Mouse (Mus musculus) common myeloid progenitor, adult 5-6 weeks (primary cell): ENCODE measurements around the gene Olfr66. TPM values are rescaled to one million over a fixed set of nuclear protein-coding genes. Genes with fewer than 3 reads are reported as not detected.
A peak's percentile ranks its signal among the peaks of the same experiment; 100 is the strongest.

Source experiments
- ATAC-seq: replicated peaks from 2 replicates; pipeline ENCODE4 v1.8.0; 2016; ENCODE audit warnings: low read depth, mild to moderate bottlenecking, moderate TSS enrichment, inconsistent platforms; ENCODE audit not compliant: poor library complexity, severe bottlenecking
- total RNA-seq: library from RNA; stranded (forward); fragments of 200-1000, 187-1606 nt; gene quantifications from 2 replicates; pipeline ENCODE4 v1.2.3, GENCODE M21; 2017

The Olfr66 gene
- not detected in 2 replicates for total RNA-seq

GRCm38 (mm10) chr7:103886152-103886551, at the start of gene Olfr66:
Gene Olfr66 (minus strand): TSS chr7:103886252.
- no peak for ATAC-seq

GRCm38 (mm10) chr7:103934264-103934663, 48.2 kb upstream of the Olfr66 start, which contains the start of gene Olfr632:
Gene Olfr632 (plus strand): TSS chr7:103934347.
- ATAC-seq: no peak

GRCm38 (mm10) chr7:103928525-103928924, 42.5 kb upstream of the Olfr66 start, which contains the start of gene Olfr631:
Gene Olfr631 (plus strand): TSS chr7:103928825.
- no peak for ATAC-seq

- peak; percentile 40 for ATAC-seq
These were observed 29.3 kb upstream of the Olfr66 start for GRCm38 (mm10) chr7:103915338-103915737.

- ATAC-seq: peak; percentile 67
These were observed 27.0 kb upstream of the Olfr66 start for GRCm38 (mm10) chr7:103912969-103913511.

GRCm38 (mm10) chr7:103910047-103910446, 24.0 kb upstream of the Olfr66 start:
- peak; percentile 82 for ATAC-seq

GRCm38 (mm10) chr7:103903187-103903586, 17.1 kb upstream of the Olfr66 start, which contains the start of gene Olfr65:
Gene Olfr65 (plus strand): TSS chr7:103903487.
- ATAC-seq: no peak

- ATAC-seq: no peak
These were observed 8.3 kb upstream of the Olfr66 start, which contains the start of gene Olfr64 for GRCm38 (mm10) chr7:103894385-103894784. Gene Olfr64 (minus strand): TSS chr7:103894485.

GRCm38 (mm10) chr7:103877093-103877492, 9.0 kb downstream of the Olfr66 start:
- peak; percentile 63 for ATAC-seq

GRCm38 (mm10) chr7:103874451-103874850, 11.6 kb downstream of the Olfr66 start:
- ATAC-seq: peak; percentile 29; the same call in 1 of the 2 replicates

- ATAC-seq: peak; percentile 55
These were observed 13.0 kb downstream of the Olfr66 start for GRCm38 (mm10) chr7:103873064-103873463.

GRCm38 (mm10) chr7:103870667-103871066, 15.4 kb downstream of the Olfr66 start:
- ATAC-seq: peak; percentile 89

- peak; percentile 20; the same call in 1 of the 2 replicates for ATAC-seq
These were observed 20.3 kb downstream of the Olfr66 start for GRCm38 (mm10) chr7:103865716-103866115.

- peak; percentile 59 for ATAC-seq
These were observed 24.5 kb downstream of the Olfr66 start for GRCm38 (mm10) chr7:103861531-103861930.

GRCm38 (mm10) chr7:103860855-103861254, 25.2 kb downstream of the Olfr66 start:
- peak; percentile 88 for ATAC-seq

GRCm38 (mm10) chr7:103859076-103859475, 27.0 kb downstream of the Olfr66 start:
- peak; percentile 82 for ATAC-seq

- no peak; the same call in 1 of the 2 replicates for ATAC-seq
These were observed 31.4 kb downstream of the Olfr66 start for GRCm38 (mm10) chr7:103854669-103855068.

- ATAC-seq: no peak
These were observed 33.0 kb downstream of the Olfr66 start, which contains the start of gene Hbb-y for GRCm38 (mm10) chr7:103853090-103853489. Gene Hbb-y (minus strand): TSS chr7:103853216.

- ATAC-seq: no peak
These were observed 41.3 kb downstream of the Olfr66 start for GRCm38 (mm10) chr7:103844525-103845325.

- ATAC-seq: no peak
These were observed 43.0 kb downstream of the Olfr66 start, which contains the start of gene Hbb-bh1 for GRCm38 (mm10) chr7:103843034-103843433. Gene Hbb-bh1 (minus strand): TSS chr7:103843164.

GRCm38 (mm10) chr7:103840268-103840667, 45.8 kb downstream of the Olfr66 start, which contains the start of gene Hbb-bh2:
Gene Hbb-bh2 (minus strand): TSS chr7:103840520.
- 0 out of 2 replicates have a peak, but pooled peaks have one; percentile 11 for ATAC-seq
